Mouse (Mus musculus) spleen, adult 2 months (tissue): Measurements from ENCODE around the gene Fam234b. TPM values are rescaled to one million over a fixed set of nuclear protein-coding genes. Genes with fewer than 3 reads are reported as not detected.
A peak's percentile ranks its signal among the peaks of the same experiment; 100 is the strongest.

Source experiments
- DNase-seq, 2 experiments: peaks; one replicate each; pipeline versions ENCODE4 v3.0.0 to v3.0.0-alpha.2; 2012 to 2021; ENCODE audit warnings: low spot score in 2 of 2, low read depth in 1 of 2
- H3K27ac ChIP-seq: fragments of 200-500 bp; 2 replicates; pipeline ENCODE4 v1.5.1; 2012; ENCODE audit warnings: low read length, inconsistent platforms; ENCODE audit not compliant: insufficient read depth
- H3K27me3 ChIP-seq: fragments of 200-500 bp; 2 replicates; pipeline ENCODE4 v1.6.1; 2012; ENCODE audit warnings: mild to moderate bottlenecking, moderate library complexity, low read length, inconsistent platforms; ENCODE audit not compliant: control insufficient read depth, insufficient read depth
- H3K36me3 ChIP-seq: fragments of 200-500 bp; 2 replicates; pipeline ENCODE4 v1.6.1; 2012; ENCODE audit warnings: mild to moderate bottlenecking, low read length, inconsistent platforms; ENCODE audit not compliant: control insufficient read depth, insufficient read depth
- H3K4me1 ChIP-seq: fragments of 200-500 bp; 2 replicates; pipeline ENCODE4 v1.6.1; 2011; ENCODE audit warnings: inconsistent platforms; ENCODE audit not compliant: control insufficient read depth, insufficient read depth, insufficient read length
- H3K4me3 ChIP-seq: fragments of 200-500 bp; 2 replicates; pipeline ENCODE4 v1.5.1; 2011; ENCODE audit warnings: mild to moderate bottlenecking, inconsistent platforms; ENCODE audit not compliant: insufficient read depth, insufficient read length; ENCODE audit errors: extremely low read depth
- CTCF ChIP-seq: fragments of 200-500 bp; IDR thresholded peaks from 2 replicates; pipeline ENCODE4 v1.5.1; 2011; ENCODE audit warnings: mild to moderate bottlenecking, inconsistent platforms; ENCODE audit not compliant: insufficient read depth, insufficient read length, insufficient replicate concordance; ENCODE audit errors: extremely low read depth
- POLR2A ChIP-seq: fragments of 200-500 bp; IDR thresholded peaks from 2 replicates; pipeline ENCODE4 v1.6.1; 2011; ENCODE audit warnings: low read depth, low read length, inconsistent platforms
- WGBS: fragments of 180-500 bp; shearing (Covaris S2); methylation state at CpG from one replicate; pipeline ENCODE4 v1.1.7; 2018; 5-methylcytosine and 5-hydroxymethylcytosine counted together
- polyA plus RNA-seq: library from polyadenylated mRNA; depleted of rRNA; stranded (reverse); fragments of >200 nt; gene quantifications from 2 replicates; pipeline ENCODE4 v1.2.3, GENCODE M21; 2012; rRNA removed

Gene Fam234b
- 13.5 and 16.3 TPM in 2 replicates for polyA plus RNA-seq

DNA sequence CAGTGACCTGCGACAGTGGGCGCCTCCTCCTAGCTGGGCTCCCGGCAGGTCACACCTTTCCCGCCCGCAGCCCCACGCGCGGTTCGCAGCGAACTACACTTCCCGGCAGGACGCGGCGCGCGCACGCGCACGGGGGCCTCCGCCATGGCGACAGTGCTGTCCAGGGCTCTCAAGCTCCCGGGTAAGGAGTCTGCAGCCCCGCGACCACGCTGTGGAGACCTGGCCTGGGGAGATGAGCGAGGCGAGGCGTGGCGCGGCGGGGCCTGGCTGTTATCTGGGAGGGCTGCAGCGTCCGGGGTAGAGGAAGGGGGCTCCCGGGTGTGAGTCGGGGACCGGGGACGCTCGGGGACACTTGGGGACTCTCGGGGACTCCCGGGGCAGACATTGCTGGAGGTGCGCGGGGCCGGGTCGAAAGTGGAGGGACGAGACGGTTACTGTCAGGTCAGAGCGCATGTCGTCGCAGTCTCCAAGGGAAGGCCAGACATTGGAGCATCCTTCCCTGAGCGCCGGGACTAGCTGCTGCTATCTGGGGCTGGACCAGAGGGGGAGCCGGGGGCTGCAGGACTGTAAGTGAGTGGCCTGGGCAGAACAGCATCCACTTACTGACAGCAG is at the start of gene Fam234b, which contains the start of gene Hebp1:
Fam234b (plus strand) TSS at position 57 of the 612 bp plus-strand sequence.
Hebp1 (minus strand) TSS at position 102 of the 612 bp plus-strand sequence.
- 2% methylated on average over 52 of the region's 52 CpGs for WGBS
- TF ChIP-seq POLR2A, result no peak
- no peak for TF ChIP-seq CTCF
- H3K27me3 ChIP-seq, result no peaks in the 10 kb centered on the region
- H3K4me3 ChIP-seq, result peak within 1 kb of the TSS; percentile 98
- H3K4me1 ChIP-seq, result peaks cover 6% of the 10 kb centered on the region
- peak within 1 kb of the TSS; percentile 37; the same call in 1 of the 2 replicates for H3K27ac ChIP-seq
- H3K36me3 ChIP-seq, result no peaks in the 10 kb centered on the region
- DNase-seq, result peak; percentile 18 to 79

DNA sequence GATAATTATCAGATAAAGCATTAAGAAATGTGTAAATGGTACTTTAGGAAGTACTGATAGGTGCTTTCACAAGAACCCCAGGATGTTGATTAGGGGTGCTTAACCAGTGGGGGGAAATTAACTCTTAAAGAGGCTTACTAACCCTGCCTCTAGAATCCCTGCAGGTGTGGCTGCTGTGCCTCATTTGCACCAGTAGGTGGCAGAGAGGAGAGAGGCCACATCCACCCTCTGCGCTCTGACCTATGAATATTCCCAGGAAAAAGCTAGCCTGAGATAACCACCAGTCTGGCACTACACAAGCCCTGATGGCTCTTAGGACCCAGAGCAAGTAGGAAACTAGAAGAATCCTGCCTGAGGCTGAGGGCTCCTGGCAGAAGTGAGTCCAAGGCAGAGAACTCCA is 49.3 kb upstream of the Fam234b start:
- Histone ChIP-seq H3K27ac (no peak overlapping the region), H3K4me3 (no peak overlapping the region), H3K36me3 (no peaks in the 10 kb centered on the region), H3K4me1 (no peaks in the 10 kb centered on the region), H3K27me3 (no peaks in the 10 kb centered on the region)
- 52% methylated on average over 1 of the region's 1 CpGs for WGBS
- peak; percentile 60; the same call in 1 of the 2 replicates for TF ChIP-seq CTCF
- TF ChIP-seq POLR2A, result no peak
- no peak for DNase-seq

GRCm38 (mm10) chr6:135149175-135149574 is 48.6 kb upstream of the Fam234b start:
- Histone ChIP-seq H3K4me3 (no peak overlapping the region), H3K36me3 (no peaks in the 10 kb centered on the region), H3K27me3 (no peaks in the 10 kb centered on the region), H3K27ac (no peak overlapping the region), H3K4me1 (no peaks in the 10 kb centered on the region)
- TF ChIP-seq POLR2A (no peak), CTCF (no peak)
- DNase-seq, result no peak
- 65% methylated on average over 4 of the region's 4 CpGs for WGBS

DNA sequence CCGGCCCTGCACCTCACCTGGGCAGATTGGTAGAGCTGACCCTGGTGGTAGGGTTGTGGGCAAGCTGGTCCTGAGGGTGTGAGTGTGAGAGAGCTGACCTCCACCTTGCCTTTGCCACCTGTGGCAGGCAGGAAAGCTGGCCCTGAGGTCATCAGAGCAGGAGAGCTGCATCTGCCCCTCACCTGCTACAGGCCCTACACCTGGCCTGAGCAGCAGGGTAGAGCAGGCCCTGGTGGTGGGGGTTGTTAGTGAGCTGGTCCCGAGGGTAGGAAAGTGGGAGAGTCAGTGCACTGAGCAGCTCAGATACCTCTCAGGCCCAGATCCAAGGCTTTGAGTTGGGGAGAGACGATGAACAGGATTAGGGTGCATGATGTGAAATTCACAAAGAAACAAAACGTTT is 48.1 kb upstream of the Fam234b start:
- H3K4me3 ChIP-seq, result no peak overlapping the region
- H3K27ac ChIP-seq, result no peak overlapping the region
- H3K4me1 ChIP-seq, result no peaks in the 10 kb centered on the region
- TF ChIP-seq POLR2A (no peak), CTCF (no peak)
- no peaks in the 10 kb centered on the region for H3K27me3 ChIP-seq
- DNase-seq, result no peak
- WGBS, result 92% methylated on average over 4 of the region's 4 CpGs
- H3K36me3 ChIP-seq, result no peaks in the 10 kb centered on the region

GRCm38 (mm10) chr6:135150311-135150710 is 47.5 kb upstream of the Fam234b start:
- Histone ChIP-seq H3K27me3 (no peaks in the 10 kb centered on the region), H3K4me3 (no peak overlapping the region), H3K36me3 (no peaks in the 10 kb centered on the region), H3K27ac (no peak overlapping the region), H3K4me1 (no peaks in the 10 kb centered on the region)
- 35% methylated on average over 5 of the region's 5 CpGs for WGBS
- TF ChIP-seq POLR2A, result no peak
- TF ChIP-seq CTCF, result peak; percentile 47; the same call in 1 of the 2 replicates
- DNase-seq, result no peak

DNA sequence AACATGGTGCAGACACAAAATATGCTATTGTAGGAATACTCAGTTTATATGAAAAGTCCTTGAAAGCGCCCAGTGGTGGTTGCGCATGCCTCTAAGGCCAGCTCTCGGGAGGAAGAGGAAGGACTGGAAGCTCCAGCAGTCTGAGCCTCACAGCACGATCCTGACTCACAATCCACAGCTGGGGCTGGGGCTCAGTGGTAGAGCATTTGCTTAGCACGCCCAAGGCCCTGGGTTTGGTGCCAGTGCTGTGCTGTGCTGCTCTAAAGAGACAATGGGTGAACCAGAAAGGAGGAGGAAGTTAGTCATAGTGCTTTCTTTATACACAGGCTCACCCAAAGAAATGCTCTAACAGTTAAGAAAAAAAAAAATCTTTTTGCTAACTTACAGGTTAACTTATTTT is 44.1 kb upstream of the Fam234b start:
- no peak overlapping the region for H3K27ac ChIP-seq
- no peaks in the 10 kb centered on the region for H3K4me1 ChIP-seq
- no peaks in the 10 kb centered on the region for H3K36me3 ChIP-seq
- H3K27me3 ChIP-seq, result no peaks in the 10 kb centered on the region
- no peak for DNase-seq
- H3K4me3 ChIP-seq, result no peak overlapping the region
- no peak for TF ChIP-seq CTCF
- no peak for TF ChIP-seq POLR2A
- 80% methylated on average over 5 of the region's 5 CpGs for WGBS

DNA sequence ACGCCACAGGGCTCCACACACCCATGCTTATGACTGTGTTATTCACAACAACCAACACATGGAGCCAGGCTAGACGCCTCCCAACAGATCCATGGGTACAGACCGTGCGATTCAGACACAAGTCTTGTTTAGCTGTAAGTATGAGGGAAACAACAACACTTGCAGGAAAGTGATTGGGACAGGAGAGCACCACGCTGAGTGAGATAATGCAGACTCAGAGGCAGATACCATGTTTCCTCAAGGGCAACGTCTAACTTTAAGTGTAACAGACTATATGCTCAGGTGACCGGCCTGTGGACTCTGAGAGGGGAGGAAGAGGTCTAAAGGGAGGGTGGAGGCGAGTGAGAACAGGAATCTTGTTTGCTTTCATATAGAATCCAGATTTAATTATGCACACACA is 41.2 kb upstream of the Fam234b start:
- H3K27ac ChIP-seq, result no peak overlapping the region
- WGBS, result 78% methylated on average over 8 of the region's 8 CpGs
- no peaks in the 10 kb centered on the region for H3K36me3 ChIP-seq
- H3K27me3 ChIP-seq, result no peaks in the 10 kb centered on the region
- DNase-seq, result no peak
- H3K4me1 ChIP-seq, result no peaks in the 10 kb centered on the region
- H3K4me3 ChIP-seq, result no peak overlapping the region
- TF ChIP-seq CTCF (no peak), POLR2A (no peak)
